Mouse (Mus musculus): Measurements from ENCODE around the gene Cdk17.

The Cdk17 gene

DNA sequence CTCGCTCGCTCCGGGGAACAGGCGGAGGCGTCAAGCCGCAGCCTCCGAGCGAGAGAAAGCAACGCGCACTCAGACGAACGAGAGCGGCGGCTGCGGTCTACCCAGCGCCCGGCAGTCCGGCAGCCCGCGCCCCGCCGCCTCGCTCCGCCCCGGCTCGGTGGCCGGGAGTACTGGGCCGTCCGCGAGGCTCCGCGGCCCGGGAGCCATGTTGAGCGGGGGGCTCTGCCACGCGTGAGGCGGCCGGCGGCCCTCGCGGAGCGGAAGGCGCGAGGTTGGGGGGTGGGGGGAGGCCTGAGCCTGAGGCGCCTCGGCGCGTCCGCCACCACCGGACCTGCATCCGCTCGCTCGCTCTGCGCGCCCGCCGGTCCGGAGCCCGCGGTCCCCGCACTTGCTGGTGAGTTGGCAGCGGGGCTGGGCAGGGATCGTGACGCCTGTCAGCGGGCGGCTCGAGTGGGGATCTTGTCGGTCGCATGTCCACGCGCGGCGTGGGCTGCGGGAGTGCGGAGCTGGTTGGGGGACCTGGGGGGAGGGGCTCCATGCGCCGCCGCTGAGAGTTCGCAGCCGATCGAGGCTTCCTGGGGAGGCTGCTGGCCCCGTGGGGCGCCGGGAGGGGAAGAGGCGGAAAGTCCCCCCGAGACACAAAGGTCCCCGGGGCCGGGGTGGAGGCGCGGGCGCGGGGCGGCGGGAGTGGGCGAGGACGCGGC, at the start of gene Cdk17:
Gene Cdk17, plus strand, starts transcription at position 69 of the 704 bp plus-strand sequence.
- in situ Hi-C loops (cut with MboI, MseI), result no loop called here

DNA sequence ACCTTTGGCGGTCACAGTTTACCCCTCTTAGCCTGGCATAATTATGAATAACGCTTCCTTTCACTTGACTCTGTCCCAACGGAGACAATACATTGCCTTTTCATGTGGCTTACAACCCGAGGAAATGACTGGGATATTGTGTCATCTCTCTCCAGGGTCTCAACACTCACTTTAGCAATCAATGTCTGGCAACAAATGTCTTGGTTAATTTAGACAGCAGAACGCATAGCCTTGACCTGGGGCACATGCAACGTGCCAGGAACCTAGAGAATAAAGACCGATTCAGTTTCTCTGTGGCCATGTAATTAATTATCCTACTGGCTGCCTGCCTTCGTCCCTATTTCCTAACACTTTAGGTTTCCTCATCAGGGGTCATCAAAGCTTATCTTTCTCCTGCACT, 49.3 kb upstream of the Cdk17 start:
- in situ Hi-C loops (cut with MboI, MseI), result no loop called here

GRCm38 (mm10) chr10:93112021-93112420, 48.7 kb upstream of the Cdk17 start:
- in situ Hi-C loops (cut with MboI, MseI), result no loop called here

GRCm38 (mm10) chr10:93113968-93114367, 46.7 kb upstream of the Cdk17 start:
- in situ Hi-C loops (cut with MboI, MseI), result no loop called here

- in situ Hi-C loops (cut with MboI, MseI), result no loop called here
Measured at GRCm38 (mm10) chr10:93114782-93115181, 45.9 kb upstream of the Cdk17 start.

DNA sequence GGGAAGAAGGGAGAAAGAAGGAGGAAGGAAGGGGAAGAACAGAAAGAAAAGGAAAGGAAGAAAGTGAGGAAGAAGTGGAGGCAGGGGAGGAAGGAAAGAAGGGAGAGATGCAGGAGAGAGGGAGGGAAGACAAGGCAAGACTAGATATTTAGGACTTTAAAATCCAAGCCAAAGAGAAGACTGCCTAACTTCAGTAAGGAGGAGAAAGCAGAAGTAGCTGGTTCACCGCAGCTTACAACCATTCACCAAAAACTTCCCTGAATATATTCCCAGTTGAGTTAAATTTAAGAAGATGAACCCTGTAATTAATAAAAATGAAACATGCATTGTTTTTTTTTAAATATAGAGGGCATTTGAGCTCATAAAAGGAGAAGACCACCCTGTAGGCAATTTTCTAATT, 44.9 kb upstream of the Cdk17 start:
- in situ Hi-C loops (cut with MboI, MseI), result no loop called here

DNA sequence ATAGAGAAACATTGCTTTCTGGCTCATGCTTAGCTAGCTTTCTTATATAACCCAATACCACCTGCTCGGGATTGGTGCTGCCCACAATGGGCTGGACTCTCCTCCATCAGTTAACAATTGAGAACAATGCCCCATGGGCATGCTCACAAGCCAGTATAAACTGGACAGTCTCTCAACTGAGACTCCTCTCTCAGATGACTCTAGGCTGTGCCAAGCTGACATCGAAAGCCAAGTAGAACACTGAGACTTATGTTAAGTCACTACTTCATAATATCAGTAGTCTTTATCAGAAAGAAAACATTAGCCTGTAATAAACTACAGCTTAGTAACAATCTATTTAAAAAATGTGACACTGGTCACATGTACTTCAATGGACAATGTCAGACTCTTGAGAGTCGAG, 44.0 kb upstream of the Cdk17 start:
- in situ Hi-C loops (cut with MboI, MseI), result no loop called here

- in situ Hi-C loops (cut with MboI, MseI), result loop anchor here (5.0 kb wide), 1 partner anchor 33 kb away; no protein-coding TSS in a partner anchor
Measured at GRCm38 (mm10) chr10:93119809-93120208, 40.9 kb upstream of the Cdk17 start.

DNA sequence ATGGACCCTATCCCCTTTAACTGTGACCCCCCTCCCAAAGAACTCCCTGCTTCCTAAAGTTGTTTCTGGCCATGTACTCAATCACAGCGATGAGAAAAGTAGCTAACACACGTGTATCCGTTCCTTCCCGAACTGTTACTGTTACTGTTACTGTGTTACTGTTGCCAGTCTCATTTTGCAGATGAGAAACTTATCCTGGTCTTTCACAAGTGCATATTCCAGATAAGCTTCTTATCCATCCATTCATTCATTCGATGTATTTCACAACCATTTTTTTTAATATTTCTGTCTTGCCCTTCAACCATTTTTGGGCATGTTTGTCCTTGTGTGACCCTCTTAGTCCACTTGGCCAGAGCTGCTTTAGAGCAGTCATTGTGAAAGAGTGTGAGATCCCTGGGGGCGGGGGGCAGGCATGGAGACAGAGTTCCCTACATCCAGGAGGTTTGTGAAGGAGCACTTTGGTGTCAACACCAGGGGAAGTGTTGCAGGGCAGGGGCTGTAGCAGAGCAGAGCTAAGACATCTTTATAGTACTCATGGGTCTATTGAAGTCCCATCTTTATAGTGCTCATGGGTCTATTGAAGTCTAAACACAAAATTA, 39.3 kb upstream of the Cdk17 start:
- in situ Hi-C loops (cut with MboI, MseI), result loop anchor here (5.0 kb wide), 1 partner anchor 34 kb away; no protein-coding TSS in a partner anchor

GRCm38 (mm10) chr10:93122399-93123184, 38.1 kb upstream of the Cdk17 start:
- in situ Hi-C loops (cut with MboI, MseI), result loop anchor here (5.0 kb wide), 1 partner anchor 35 kb away; no protein-coding TSS in a partner anchor

DNA sequence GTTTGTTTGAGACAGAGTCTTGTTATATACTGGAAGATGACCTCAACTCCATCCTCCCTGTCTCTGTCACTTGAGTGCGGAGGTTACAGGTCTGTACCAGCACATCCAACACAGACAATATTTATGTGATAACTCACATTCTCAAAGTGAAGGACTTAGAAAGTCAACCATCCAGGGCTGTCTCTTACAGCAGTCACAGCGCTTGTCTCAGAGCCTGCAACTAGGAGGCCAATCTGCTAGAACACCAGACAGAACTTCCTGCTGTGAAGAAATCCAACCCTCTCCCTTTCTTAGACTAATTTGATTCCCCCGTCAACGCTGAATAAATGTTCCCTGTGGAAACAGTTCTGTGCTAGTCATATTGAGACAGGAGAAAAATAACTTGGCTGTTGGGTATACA, 37.4 kb upstream of the Cdk17 start:
- in situ Hi-C loops (cut with MboI, MseI), result loop anchor here (5.0 kb wide), 1 partner anchor 36 kb away; no protein-coding TSS in a partner anchor

DNA sequence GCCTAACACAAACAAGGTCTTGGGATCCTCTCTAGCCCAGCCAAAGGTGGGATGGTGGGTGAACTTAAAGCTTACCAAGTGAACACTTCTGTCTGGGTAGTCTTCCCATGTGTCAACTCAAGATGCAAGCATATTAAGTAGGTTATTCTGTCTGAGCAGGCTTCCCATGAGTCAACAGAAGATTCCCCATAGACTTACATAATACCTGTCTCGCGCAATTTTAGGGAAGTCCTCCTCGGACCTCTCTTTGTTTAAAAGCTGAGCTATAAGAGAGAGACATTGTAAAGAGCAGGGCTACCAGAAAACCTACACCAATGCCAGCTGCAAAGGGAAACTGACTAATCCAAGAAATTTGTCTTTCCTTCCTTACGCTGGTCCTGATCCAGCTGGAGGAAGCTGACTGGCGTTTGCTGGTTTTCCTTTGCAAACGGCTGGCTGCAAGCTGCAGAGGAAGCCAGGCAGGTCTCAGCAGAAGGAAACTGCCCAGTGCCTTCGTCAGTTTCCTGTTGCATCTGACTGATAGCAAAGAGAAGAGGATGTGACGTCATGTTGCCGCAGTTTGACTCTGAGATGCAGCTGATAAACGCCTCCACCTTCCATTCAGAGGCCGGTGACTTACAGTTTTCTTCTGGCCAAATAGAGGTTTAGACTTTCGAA, 36.6 kb upstream of the Cdk17 start:
- in situ Hi-C loops (cut with MboI, MseI), result loop anchor here (5.0 kb wide), 1 partner anchor 37 kb away; no protein-coding TSS in a partner anchor

GRCm38 (mm10) chr10:93126025-93126424, 34.6 kb upstream of the Cdk17 start:
- in situ Hi-C loops (cut with MboI, MseI), result no loop called here

DNA sequence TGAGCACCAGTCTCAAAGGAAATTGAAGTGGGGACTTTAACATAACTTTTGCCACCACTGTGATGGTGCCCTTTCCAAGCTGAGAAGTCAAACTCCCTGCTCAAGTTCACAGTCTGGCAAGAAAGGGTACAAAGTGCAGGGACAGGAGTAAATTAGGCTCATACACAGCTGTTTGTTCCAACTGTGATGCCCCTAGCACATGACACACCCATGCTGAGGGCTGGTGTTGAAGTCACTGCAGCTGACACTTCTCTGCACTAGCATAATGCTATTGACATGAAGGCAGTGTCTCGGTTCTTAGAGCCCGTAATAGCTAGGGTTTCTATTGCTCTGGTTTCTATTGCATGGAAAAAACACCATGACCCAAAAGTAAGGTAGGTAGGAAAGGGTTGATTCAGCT, 32.1 kb upstream of the Cdk17 start:
- in situ Hi-C loops (cut with MboI, MseI), result no loop called here

DNA sequence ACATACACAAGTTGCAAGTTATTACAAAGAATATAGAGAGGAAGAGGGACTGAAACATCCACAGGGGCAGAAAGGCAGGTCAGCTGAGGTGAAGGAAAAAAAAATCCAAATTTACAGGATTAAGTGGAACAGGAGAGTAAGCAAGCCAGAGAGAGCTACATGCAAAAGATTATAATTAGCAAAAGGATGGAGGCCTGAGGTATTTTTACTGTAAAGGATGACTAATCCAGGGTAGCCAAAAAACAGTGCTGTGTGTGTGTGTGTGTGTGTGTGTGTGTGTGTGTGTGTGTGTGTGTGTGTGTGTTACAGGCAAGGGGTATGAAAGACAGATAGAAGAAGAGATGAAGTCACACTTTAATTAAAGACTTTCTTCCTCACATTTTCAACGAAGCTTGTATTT, 31.3 kb upstream of the Cdk17 start:
- in situ Hi-C loops (cut with MboI, MseI), result no loop called here

DNA sequence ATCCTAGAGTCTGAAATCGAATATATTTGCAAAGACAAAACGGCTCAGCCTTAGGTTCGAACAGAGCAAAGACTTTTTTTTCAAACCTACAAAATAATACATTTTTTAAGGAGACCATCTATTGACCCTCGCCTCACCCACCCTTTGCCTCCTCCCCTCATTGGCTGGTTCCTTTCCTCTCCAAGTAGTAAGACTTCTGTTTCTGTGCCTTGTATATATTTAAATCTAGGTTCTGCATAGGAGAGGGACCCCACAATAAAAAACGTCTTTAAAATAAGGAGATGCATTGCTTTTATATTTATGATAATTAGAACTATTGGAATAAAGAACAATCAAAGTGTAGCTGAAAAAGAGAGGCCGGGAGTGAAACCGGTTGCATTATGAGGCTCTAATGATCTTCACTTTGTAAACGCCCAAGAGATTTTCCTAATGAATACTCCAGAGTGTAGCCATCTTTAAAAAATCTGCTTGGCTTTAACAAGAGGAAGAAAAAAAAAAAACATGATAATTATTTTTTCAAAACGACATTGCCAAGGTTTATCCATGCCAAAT, 30.7 kb upstream of the Cdk17 start:
- in situ Hi-C loops (cut with MboI, MseI), result no loop called here

GRCm38 (mm10) chr10:93130456-93130940, 30.2 kb upstream of the Cdk17 start:
- in situ Hi-C loops (cut with MboI, MseI), result no loop called here

- in situ Hi-C loops (cut with MboI, MseI), result no loop called here
Measured at GRCm38 (mm10) chr10:93131865-93132566, 28.7 kb upstream of the Cdk17 start.

DNA sequence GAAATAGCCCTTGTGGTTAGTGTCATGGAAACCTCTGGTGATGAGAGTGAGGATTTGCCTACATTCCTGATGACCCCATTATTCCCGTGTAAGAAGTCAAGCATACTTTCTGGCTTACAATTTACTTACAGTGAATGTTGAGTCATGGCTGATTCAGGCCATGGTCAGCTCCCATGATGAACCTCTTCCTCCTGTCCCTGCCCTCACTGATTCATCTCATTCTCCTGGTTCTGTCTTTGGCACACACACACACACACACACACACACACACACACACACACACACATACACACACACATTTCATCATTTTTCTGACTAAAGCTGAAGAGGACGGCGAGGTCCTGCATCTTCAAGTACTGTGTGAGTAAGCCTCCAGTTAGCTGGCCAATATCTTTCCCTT, 21.9 kb upstream of the Cdk17 start:
- in situ Hi-C loops (cut with MboI, MseI), result no loop called here

- in situ Hi-C loops (cut with MboI, MseI), result loop anchor here (10.0 kb wide), 1 partner anchor 66 kb away; no protein-coding TSS in a partner anchor
Measured at GRCm38 (mm10) chr10:93140778-93141177, 19.9 kb upstream of the Cdk17 start.

All from T-helper 1 cell (primary cell).